Mouse (Mus musculus): ENCODE measurements around the gene Ralgps2. TPM values are rescaled to one million over a fixed set of nuclear protein-coding genes. Genes with fewer than 3 reads are reported as not detected.

Ralgps2 gene
- total RNA-seq, 1 experiment from 2014 or later = 654 TPM

- ATAC-seq (ENCODE audit: extremely low read depth, insufficient number of reproducible peaks, low FRiP score, poor library complexity, severe bottlenecking) = no peak
Measured at GRCm38 (mm10) chr1:156781076-156781741, 158.2 kb downstream of the Ralgps2 start.

GRCm38 (mm10) chr1:156780234-156781005 is 159.0 kb downstream of the Ralgps2 start:
- ATAC-seq (ENCODE audit: extremely low read depth, insufficient number of reproducible peaks, low FRiP score, poor library complexity, severe bottlenecking) = no peak

- no peak for ATAC-seq (ENCODE audit: extremely low read depth, insufficient number of reproducible peaks, low FRiP score, poor library complexity, severe bottlenecking)
Measured at GRCm38 (mm10) chr1:156779595-156779994, 159.8 kb downstream of the Ralgps2 start.

GRCm38 (mm10) chr1:156778977-156779376 is 160.4 kb downstream of the Ralgps2 start:
- ATAC-seq (ENCODE audit: extremely low read depth, insufficient number of reproducible peaks, low FRiP score, poor library complexity, severe bottlenecking) = no peak

GRCm38 (mm10) chr1:156777896-156778295 is 161.5 kb downstream of the Ralgps2 start:
- no peak for ATAC-seq (ENCODE audit: extremely low read depth, insufficient number of reproducible peaks, low FRiP score, poor library complexity, severe bottlenecking)

GRCm38 (mm10) chr1:156775983-156776382 is 163.4 kb downstream of the Ralgps2 start:
- ATAC-seq (ENCODE audit: extremely low read depth, insufficient number of reproducible peaks, low FRiP score, poor library complexity, severe bottlenecking) = no peak

- no peak for ATAC-seq (ENCODE audit: extremely low read depth, insufficient number of reproducible peaks, low FRiP score, poor library complexity, severe bottlenecking)
Measured at GRCm38 (mm10) chr1:156775190-156775589, 164.2 kb downstream of the Ralgps2 start.

- ATAC-seq (ENCODE audit: extremely low read depth, insufficient number of reproducible peaks, low FRiP score, poor library complexity, severe bottlenecking) = no peak
Measured at GRCm38 (mm10) chr1:156770845-156771244, 168.6 kb downstream of the Ralgps2 start.

- no peak for ATAC-seq (ENCODE audit: extremely low read depth, insufficient number of reproducible peaks, low FRiP score, poor library complexity, severe bottlenecking)
Measured at GRCm38 (mm10) chr1:156769621-156770297, 169.7 kb downstream of the Ralgps2 start.

GRCm38 (mm10) chr1:156769163-156769562 is 170.3 kb downstream of the Ralgps2 start:
- no peak for ATAC-seq (ENCODE audit: extremely low read depth, insufficient number of reproducible peaks, low FRiP score, poor library complexity, severe bottlenecking)

- no peak for ATAC-seq (ENCODE audit: extremely low read depth, insufficient number of reproducible peaks, low FRiP score, poor library complexity, severe bottlenecking)
Measured at GRCm38 (mm10) chr1:156765311-156765710, 174.1 kb downstream of the Ralgps2 start.

GRCm38 (mm10) chr1:156764584-156764983 is 174.8 kb downstream of the Ralgps2 start:
- no peak for ATAC-seq (ENCODE audit: extremely low read depth, insufficient number of reproducible peaks, low FRiP score, poor library complexity, severe bottlenecking)

GRCm38 (mm10) chr1:156763280-156763679 is 176.1 kb downstream of the Ralgps2 start:
- ATAC-seq (ENCODE audit: extremely low read depth, insufficient number of reproducible peaks, low FRiP score, poor library complexity, severe bottlenecking) = no peak

- ATAC-seq (ENCODE audit: extremely low read depth, insufficient number of reproducible peaks, low FRiP score, poor library complexity, severe bottlenecking) = no peak
Measured at GRCm38 (mm10) chr1:156761430-156761801, 178.0 kb downstream of the Ralgps2 start.

- no peak for ATAC-seq (ENCODE audit: extremely low read depth, insufficient number of reproducible peaks, low FRiP score, poor library complexity, severe bottlenecking)
Measured at GRCm38 (mm10) chr1:156760549-156761429, 178.6 kb downstream of the Ralgps2 start.

GRCm38 (mm10) chr1:156758326-156758725 is 181.1 kb downstream of the Ralgps2 start:
- ATAC-seq (ENCODE audit: extremely low read depth, insufficient number of reproducible peaks, low FRiP score, poor library complexity, severe bottlenecking) = no peak

GRCm38 (mm10) chr1:156754608-156755413 is 184.6 kb downstream of the Ralgps2 start:
- no peak for ATAC-seq (ENCODE audit: extremely low read depth, insufficient number of reproducible peaks, low FRiP score, poor library complexity, severe bottlenecking)
